Mouse (Mus musculus): ENCODE data around the gene H2-Ke6.
A peak's percentile ranks its signal among the peaks of the same experiment; 100 is the strongest.
"Not testable (repeated sequence)": the region's sequence is repeated elsewhere in the genome, so short reads cannot be mapped to it uniquely, and the experiment has no call there.

The H2-Ke6 gene

DNA sequence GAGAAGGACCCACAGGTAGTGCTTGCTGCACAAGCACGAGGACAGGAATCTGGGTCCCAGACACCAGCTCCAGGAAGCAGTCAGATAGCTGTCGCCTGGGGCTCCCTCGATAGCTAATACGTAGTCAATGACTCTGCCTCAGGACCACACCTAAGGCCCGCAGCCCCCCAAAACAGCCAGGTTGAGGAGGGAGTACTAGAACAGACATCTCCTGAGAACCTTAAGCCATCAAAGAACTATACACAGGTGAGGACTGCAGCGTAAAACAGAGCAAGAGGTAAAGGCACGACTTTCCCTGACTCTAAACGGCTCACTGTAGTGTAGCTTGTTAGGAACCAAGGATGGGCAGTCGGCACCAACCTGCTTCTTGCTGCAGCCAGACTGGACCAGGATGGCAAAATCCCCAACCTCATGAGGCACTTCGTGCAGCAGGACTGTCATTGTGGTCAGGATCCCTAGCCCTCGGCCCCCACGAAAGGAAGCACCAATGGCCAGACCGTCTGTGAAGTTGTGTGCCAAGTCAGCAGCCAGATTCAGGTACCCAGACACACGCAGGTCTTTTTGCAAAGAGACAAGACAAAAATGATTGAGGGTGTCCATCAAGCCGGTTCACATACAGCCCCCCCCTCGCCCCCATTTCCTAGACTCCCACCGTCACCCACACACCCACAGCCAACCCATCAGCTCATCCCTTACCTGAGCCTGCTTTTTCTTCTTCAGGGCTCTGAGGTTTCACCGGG is 1.5 kb upstream of the H2-Ke6 start:
- DNase-seq = no peak

- DNase-seq = no peak
Observed at GRCm38 (mm10) chr17:34028501-34029149, 765 bp upstream of the H2-Ke6 start.

DNA sequence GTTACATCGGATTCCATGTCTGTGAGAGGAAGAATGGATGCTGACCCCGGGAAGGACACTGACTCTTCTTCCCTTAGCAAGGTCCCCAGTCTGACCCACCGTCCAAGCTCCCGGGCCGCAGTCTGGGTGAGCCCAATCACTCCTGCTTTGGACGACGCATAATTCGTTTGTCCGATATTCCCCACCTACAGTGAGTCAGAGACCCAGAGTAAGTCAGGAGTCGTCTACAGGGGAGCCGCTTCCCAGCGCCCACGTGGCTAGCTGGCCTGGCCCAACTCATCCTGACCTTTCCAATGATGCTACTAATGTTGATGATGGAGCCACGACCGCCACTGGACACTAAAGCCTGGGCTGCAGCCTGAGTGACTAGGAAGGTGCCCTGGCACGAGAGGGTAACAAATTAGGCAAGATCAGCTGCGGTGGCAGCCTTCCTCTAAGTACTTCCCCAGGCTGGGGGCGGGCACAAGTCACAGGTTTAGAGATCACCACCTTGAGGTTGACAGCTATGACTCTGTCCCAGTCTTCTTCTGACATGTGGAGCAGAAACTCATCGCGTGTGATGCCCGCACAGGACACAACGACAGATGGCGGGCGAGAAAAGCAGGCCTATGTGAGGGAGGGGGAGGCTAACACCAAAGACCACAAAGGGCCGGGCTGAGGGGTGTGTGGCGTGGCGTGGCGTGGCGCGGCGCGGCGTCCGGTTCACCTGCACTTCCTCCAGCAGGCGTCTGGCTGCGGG is 774 bp downstream of the H2-Ke6 start:
- peak; percentile 36 for DNase-seq

- no peak for DNase-seq
Observed at GRCm38 (mm10) chr17:34026221-34026620, 1.6 kb downstream of the H2-Ke6 start.

DNA sequence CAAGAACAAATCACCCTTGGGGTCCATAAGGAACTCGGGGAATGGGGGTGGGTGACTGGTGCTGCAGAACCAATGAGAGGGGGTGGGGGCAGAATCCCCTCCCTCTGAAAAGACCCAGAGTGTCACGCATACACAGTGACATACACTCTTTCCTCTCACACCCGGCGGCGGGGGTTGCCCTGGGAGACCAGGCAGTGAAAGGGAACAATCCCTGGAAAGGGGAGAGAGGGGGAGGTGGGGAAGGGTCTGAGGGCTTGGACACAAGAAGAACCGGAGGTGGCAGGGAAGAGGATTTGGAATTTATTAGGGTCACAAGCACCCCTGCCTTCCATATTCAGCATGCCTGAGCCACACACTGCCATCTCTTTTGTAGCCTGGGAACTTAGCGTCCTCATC is 2.1 kb downstream of the H2-Ke6 start:
- no peak for DNase-seq

GRCm38 (mm10) chr17:34024861-34025755 is 2.8 kb downstream of the H2-Ke6 start:
- no peak for DNase-seq

GRCm38 (mm10) chr17:34024317-34024821 is 3.5 kb downstream of the H2-Ke6 start, which contains the start of gene Ring1:
Ring1 (minus strand) TSS chr17:34024680.
- peak; percentile 90 for DNase-seq

DNA sequence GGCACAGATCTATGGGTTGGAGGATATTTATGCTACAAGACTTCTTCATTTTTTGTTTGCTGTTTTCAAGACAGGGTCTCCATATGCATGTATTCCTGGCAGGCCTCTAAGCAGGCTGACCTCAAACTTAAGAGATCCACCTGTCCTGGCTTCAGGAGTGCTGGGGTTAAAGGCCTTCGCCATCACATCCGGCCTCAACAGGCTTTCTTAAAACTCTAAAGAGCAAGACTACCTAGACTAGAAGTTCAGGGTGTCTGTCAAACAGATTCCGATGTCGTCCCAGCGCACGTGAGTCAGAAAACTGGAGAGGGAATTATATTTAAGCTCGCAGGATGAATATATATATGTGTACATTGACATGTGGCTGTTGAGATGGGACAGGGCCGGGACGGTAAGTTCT is 4.2 kb downstream of the H2-Ke6 start:
- no peak for DNase-seq

- no peak for DNase-seq
Observed at GRCm38 (mm10) chr17:34022987-34023386, 4.9 kb downstream of the H2-Ke6 start.

DNA sequence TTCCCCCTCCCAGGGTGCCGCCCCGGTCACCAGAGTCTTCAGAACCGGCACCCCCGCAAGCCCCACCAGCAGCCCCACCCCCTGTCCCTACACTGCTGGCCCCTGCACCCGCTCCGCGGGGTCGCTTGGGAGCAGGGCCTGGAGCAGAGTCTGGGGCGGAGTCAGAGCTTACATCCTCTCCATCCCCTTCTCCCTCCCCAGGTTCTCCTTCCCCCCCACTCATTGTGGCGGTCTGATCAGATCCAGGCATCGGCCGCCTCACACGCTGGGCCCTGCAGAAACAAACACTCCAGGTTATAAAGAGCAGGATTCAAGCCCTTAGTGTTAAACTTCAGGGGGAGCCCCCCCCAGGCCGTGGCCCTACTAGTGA is 5.5 kb downstream of the H2-Ke6 start:
- no peak for DNase-seq

DNA sequence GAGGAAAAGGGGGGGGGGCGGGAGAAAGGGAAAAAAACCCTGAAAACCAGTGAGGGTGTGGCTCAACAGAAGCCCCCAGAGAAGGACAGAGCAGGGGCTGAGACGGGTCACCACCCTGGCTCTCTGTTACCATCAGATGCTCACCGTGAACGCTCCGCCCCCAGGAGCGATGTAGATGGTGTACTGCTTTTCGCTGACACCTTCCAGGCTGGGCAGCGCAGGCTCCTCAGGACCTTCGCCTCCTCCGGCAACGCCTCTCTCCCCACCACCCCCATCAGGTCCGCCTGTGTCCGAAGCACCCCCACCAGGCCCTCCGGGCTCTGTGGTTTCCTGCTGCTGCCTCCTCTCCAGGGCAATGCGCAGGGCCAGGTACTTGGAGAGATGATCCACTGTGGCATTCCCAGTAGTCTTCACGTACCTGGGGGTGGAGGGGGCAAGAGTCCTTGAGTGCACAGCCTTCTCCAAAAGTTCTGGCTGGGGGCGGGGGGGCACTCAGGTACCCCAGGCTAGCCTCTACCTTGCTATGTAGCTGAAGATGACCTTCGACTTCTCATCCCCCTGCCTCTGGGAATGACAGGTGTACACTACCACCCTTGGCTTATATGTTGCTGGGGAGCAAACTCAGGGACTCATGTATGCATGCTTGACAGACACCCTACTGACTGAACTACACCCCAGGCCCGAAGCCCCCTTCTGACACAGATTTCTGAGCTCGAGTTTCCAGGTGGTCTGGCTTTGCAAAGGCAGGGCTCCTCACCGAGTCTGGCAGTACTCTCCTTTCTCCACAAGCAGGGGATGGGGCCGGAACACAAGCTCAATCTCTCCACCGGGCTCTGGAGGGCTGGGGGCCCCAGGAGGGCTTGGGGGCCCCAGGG is 6.1 kb downstream of the H2-Ke6 start:
- no peak for DNase-seq

DNA sequence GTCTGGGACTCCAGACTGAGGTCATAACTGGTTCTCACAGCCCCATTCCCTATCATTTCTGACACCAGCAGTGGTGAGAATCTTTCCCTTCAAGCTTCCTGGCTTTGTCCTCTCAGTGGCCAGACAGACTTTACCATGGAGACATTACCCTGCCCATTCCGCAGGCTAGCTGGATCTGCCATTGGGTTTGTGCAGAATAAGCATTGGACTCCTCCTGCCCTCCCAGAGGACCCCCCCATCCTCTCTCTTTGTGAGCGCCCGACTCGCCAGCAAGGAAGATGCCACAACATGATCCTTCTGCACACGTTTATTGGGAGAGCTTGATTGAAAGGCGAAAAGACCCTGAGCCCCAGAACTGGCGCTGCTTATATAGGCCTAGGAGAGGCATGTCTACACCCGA is 14.4 kb downstream of the H2-Ke6 start:
- no peak for DNase-seq

DNA sequence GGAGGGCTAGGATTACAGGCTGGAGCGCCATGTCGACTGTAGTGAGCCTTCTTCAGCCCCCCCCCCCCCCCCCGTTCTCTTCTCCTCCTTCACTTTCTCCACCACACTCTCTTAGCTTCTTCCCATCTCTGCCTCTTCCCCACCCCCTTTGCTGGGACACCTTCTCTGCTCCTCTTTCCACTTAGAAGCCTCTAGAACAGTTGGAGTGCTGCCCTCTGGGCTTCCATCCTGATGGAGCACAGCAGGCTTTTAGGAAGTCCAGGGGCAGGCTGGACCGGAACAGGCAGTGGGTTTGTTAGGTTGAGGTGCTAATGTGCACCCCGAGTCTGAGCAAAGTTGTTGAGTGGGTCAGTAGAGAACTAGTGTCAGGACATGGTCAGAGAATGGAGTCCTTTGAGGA is 17.7 kb downstream of the H2-Ke6 start:
- DNase-seq = no peak

DNA sequence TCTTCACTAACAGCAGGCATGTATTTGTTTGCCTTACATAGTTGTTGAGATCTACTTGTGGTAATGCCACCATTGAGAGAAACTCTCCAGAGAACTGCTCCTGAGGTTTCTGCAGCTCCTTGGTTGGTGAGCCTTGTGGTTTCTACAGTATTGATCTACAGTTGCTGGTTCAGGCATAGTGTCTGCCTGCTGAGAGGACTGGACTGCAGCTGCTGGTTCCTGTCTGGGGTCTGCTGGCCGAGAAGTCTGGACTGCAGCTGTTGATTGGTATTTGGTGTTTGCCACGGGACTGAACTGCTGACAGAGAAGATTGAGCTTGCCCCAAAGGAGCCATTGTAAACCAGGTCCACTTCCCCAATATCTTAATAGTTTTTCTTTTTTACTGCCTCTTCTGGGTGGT is 21.3 kb downstream of the H2-Ke6 start:
- DNase-seq = no peak

DNA sequence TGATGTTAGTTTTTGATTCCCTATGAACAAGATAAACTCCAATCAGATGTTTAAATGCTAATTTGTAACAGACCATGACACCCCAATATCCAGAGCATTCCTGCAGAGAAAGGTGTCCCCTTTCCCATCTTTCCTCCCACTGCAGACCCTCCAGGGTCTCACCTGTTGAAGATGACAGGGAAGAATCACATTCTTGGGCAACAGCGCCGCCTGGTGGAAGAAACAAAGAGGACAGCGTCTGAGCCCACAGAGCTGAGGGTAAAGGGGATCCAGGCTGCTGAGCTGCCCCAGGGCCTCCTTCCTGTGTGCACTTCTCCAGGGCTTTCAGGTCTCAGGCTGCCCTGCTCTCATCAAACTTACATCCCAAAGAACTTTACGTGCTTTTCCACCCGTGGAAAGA is 24.4 kb downstream of the H2-Ke6 start:
- DNase-seq = peak; percentile 55

DNA sequence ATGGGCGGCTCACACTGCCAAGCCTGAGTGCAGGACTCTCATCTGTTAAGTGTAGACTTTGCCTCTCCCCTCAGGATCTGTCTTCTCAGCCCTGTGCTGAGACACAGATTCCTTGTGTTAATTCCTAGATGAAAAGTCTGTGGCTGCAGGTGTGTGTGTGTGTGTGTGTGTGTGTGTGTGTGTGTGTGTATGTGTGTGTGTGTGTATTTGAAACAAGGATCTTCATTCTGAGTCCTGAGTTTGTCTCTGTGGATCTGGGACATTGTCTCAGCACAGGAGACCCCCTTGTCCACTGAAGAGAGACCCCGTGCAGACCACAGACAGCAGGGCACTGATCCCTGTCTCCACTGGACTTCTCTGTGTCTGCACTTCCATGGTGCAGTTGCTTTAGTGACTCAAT is 27.1 kb downstream of the H2-Ke6 start:
- not testable (repeated sequence) for DNase-seq

GRCm38 (mm10) chr17:34000150-34000537 is 27.7 kb downstream of the H2-Ke6 start, which contains the start of gene H2-K1:
H2-K1 (minus strand) TSS chr17:34000347.
- peak; percentile 92 for DNase-seq

- DNase-seq = peak; percentile 45
Observed at GRCm38 (mm10) chr17:33999341-34000149, 28.3 kb downstream of the H2-Ke6 start.

- not testable (repeated sequence) for DNase-seq
Observed at GRCm38 (mm10) chr17:33998697-33999096, 29.2 kb downstream of the H2-Ke6 start.

DNA sequence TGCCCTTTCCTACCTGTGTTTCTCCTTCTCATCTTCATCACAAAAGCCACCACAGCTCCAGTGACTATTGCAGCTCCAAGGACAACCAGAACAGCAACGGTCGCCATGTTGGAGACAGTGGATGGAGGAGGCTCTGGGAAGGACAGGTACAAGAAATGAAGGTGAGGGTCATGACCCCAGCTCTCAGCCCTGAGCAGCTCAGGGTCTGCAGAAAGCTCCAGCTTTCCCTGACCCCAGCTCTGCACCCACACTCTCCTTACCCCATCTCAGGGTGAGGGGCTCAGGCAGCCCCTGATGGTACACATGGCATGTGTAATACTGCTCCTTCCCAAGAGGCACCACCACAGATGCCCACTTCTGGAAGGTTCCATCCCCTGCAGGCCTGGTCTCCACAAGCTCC is 30.8 kb downstream of the H2-Ke6 start:
- not testable (repeated sequence) for DNase-seq

DNA sequence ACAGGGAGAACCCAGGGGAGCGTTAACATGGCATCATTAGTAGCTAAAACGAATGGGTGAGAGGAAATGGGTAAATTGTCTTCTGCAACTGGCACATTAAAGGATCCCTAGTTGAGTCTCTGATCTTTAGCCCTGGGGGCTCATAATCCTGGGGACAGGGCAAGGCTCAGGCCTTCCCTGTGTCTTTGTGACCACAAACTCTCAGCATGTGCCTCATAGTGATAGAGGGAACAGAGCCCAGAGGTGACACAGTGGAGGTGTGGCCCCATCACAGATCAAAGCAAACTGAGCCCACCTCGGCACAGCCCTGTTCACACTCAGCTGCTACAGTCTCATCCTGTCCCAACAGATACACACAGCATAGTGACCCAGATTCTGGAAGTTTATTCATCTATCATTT is 32.2 kb downstream of the H2-Ke6 start:
- no peak for DNase-seq
